Mouse (Mus musculus): ENCODE data around the gene Tnnc2.

Gene Tnnc2

GRCm38 (mm10) chr2:164770279-164770678, 9.5 kb downstream of the Tnnc2 start:
- peak; percentile 20 for DNase-seq

GRCm38 (mm10) chr2:164769258-164770037, 10.3 kb downstream of the Tnnc2 start, which contains the start of gene Ube2c:
Ube2c (plus strand) TSS chr2:164769898.
- peak; percentile 99 for DNase-seq

GRCm38 (mm10) chr2:164767812-164768540, 11.8 kb downstream of the Tnnc2 start:
- DNase-seq: peak; percentile 31

GRCm38 (mm10) chr2:164765841-164766240, 13.9 kb downstream of the Tnnc2 start:
- no peak for DNase-seq

- no peak for DNase-seq
These were observed 17.2 kb downstream of the Tnnc2 start for GRCm38 (mm10) chr2:164762593-164762992.

- DNase-seq: no peak
These were observed 17.8 kb downstream of the Tnnc2 start for GRCm38 (mm10) chr2:164761971-164762370.

GRCm38 (mm10) chr2:164761502-164761901, 18.3 kb downstream of the Tnnc2 start:
- peak; percentile 37 for DNase-seq

- no peak for DNase-seq
These were observed 19.5 kb downstream of the Tnnc2 start for GRCm38 (mm10) chr2:164760059-164760833.

GRCm38 (mm10) chr2:164758692-164759091, 21.1 kb downstream of the Tnnc2 start:
- no peak for DNase-seq

GRCm38 (mm10) chr2:164757841-164758240, 21.9 kb downstream of the Tnnc2 start:
- DNase-seq: no peak

- DNase-seq: peak; percentile 3
These were observed 25.0 kb downstream of the Tnnc2 start for GRCm38 (mm10) chr2:164754800-164755199.

- peak; percentile 0 for DNase-seq
These were observed 25.7 kb downstream of the Tnnc2 start for GRCm38 (mm10) chr2:164754105-164754504.

GRCm38 (mm10) chr2:164752454-164752853, 27.3 kb downstream of the Tnnc2 start:
- peak; percentile 0 for DNase-seq

- DNase-seq: no peak
These were observed 30.8 kb downstream of the Tnnc2 start for GRCm38 (mm10) chr2:164748991-164749390.

GRCm38 (mm10) chr2:164748191-164748590, 31.6 kb downstream of the Tnnc2 start:
- DNase-seq: peak; percentile 0

GRCm38 (mm10) chr2:164746693-164747092, 33.1 kb downstream of the Tnnc2 start:
- no peak for DNase-seq

GRCm38 (mm10) chr2:164745843-164746479, 33.8 kb downstream of the Tnnc2 start, which contains the start of the genes Wfdc3 and Dnttip1:
Wfdc3 (minus strand) TSS chr2:164745931.
Dnttip1 (plus strand) TSS chr2:164745983.
- DNase-seq: peak; percentile 84

GRCm38 (mm10) chr2:164744987-164745386, 34.8 kb downstream of the Tnnc2 start:
- DNase-seq: no peak

- no peak for DNase-seq
These were observed 39.9 kb downstream of the Tnnc2 start for GRCm38 (mm10) chr2:164739876-164740275.

- DNase-seq: no peak
These were observed 42.2 kb downstream of the Tnnc2 start for GRCm38 (mm10) chr2:164737377-164738090.

- no peak for DNase-seq
These were observed 44.3 kb downstream of the Tnnc2 start for GRCm38 (mm10) chr2:164735446-164735845.

GRCm38 (mm10) chr2:164734839-164735238, 44.9 kb downstream of the Tnnc2 start:
- DNase-seq: no peak
